Mouse (Mus musculus): ENCODE measurements around the gene Cd99l2. TPM values are rescaled to one million over a fixed set of nuclear protein-coding genes. Genes with fewer than 3 reads are reported as not detected.
"Not testable (repeated sequence)": the region's sequence is repeated elsewhere in the genome, so short reads cannot be mapped to it uniquely, and the experiment has no call there.

Cd99l2 gene
- total RNA-seq (2021) = 10 to 100 TPM; 33.0 to 35.0 TPM
- long read RNA-seq, experiment 1, transcript Cd99l2-201 (10 exons, 3,600 nt) = major isoform, 13 of 24 reads
- long read RNA-seq, experiment 1, partial matches to known transcripts = 1 of 24 reads
- long read RNA-seq, experiment 1, other reads (novel, unspliced or antisense) = 8 of 24 reads
- long read RNA-seq, experiment 2, transcript Cd99l2-201 (10 exons, 3,600 nt) = major isoform, 22 of 46 reads
- long read RNA-seq, experiment 2, transcript Cd99l2-202 (9 exons, 3,327 nt) = minor isoform, 15 of 46 reads
- long read RNA-seq, experiment 2, partial matches to known transcripts = 4 of 46 reads
- long read RNA-seq, experiment 2, other reads (novel, unspliced or antisense) = 5 of 46 reads

DNA sequence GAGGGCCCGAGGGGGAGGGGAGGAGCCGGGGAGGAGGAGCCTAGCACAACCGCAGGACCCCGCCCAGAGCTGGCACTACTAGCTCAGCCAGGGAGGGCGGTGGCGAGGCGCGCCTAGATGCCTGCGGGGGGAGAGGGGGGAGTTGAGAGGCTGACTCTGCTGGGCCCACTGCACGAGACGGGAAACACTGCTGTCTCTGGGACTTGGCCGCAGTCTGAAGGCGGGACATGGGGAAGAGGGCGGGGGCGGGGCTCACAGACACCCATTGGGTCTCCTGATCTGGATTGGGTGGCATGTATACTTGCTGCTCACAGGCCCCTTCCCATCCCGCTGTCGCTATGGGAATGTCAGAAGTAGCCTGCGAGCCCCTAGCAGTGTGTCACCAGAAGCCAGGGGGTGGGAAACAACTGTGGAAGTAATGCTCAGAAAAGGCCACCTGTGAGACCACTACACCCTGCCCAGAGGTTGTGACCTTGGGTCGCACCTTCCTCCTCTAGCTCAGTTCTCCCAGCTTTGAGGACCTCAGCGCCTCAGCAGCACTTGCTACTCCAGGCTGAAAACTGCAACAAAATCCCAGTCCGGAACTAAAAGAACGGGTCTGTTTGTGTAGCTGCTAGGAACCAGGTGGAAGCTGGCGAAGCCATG lies at the start of gene Cd99l2:
Gene Cd99l2, minus strand, starts transcription at position 216 of the 645 bp plus-strand sequence.
- DNase-seq = peak; percentile 86
- intact Hi-C loops (cut with DNase I; ENCODE audit: low total_unique reads) = loop anchor here (10.0 kb wide), 1 partner anchor 62 kb away; the partner anchor contains the start of gene Hmgb3

DNA sequence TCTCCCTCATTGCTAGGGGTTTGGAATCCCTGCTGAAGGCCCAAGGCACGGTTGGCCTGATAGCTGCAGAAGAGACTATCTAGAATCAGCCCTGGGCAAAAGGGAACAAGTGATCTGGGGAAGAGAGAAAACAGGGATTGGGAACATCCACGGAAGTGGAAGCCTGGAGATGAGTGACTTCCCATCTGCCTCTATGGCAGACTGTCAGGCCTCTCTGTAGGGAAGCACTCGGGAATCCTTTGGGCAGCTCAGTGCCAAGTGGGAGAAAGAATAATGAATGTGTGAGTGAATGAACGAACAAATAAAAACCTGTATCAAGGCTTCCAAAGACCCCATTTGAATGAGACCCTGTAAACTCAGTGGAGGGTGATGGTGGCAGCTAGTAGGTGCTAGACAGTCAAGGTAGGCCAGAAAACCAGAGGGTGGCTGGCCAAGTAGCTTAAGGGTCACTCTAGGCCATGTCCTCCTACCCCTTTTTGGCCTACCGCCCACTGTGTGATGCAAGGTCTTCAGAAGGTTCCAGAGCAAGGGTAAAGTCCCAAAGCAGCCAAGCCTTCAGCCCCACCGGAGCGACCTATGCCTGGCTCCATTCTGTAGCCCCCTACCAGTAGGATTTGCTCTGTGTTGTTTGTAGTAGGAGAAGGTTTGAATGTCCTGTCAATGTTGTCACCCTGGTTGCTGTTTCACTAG lies 48.3 kb upstream of the Cd99l2 start:
- no peak for DNase-seq
- intact Hi-C loops (cut with DNase I; ENCODE audit: low total_unique reads) = no loop called here

- no peak for DNase-seq
- intact Hi-C loops (cut with DNase I; ENCODE audit: low total_unique reads) = no loop called here
These were observed 45.1 kb upstream of the Cd99l2 start for GRCm38 (mm10) chrX:71537791-71538190.

DNA sequence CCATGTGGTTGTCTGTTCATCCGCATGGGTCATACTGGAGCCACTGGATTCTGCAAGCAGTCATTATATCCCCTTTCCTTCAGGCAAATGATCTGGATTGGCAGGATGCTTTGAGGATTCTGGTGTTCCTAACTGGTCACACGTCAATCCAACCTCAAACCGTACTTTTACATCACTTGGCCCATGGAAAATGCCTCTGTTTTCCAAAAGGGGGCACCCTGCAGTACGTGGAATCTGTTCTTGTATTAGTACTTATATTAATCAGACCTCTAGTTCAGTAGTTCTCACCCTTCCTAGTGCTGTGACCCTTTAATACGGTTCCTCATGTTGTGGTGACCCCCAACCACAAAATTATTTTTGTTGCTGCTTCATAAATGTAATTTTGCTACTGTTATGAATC lies 41.5 kb upstream of the Cd99l2 start:
- no peak for DNase-seq
- intact Hi-C loops (cut with DNase I; ENCODE audit: low total_unique reads) = no loop called here

GRCm38 (mm10) chrX:71532635-71533034 lies 40.0 kb upstream of the Cd99l2 start:
- DNase-seq = no peak

GRCm38 (mm10) chrX:71528646-71529045 lies 36.0 kb upstream of the Cd99l2 start:
- intact Hi-C loops (cut with DNase I; ENCODE audit: low total_unique reads) = no loop called here
- DNase-seq = no peak

More at GRCm38 (mm10) chrX:71532635-71533034, 40.0 kb upstream of the Cd99l2 start:
- intact Hi-C loops (cut with DNase I; ENCODE audit: low total_unique reads) = no loop called here

GRCm38 (mm10) chrX:71528150-71528549 lies 35.5 kb upstream of the Cd99l2 start:
- no peak for DNase-seq
- intact Hi-C loops (cut with DNase I; ENCODE audit: low total_unique reads) = no loop called here

DNA sequence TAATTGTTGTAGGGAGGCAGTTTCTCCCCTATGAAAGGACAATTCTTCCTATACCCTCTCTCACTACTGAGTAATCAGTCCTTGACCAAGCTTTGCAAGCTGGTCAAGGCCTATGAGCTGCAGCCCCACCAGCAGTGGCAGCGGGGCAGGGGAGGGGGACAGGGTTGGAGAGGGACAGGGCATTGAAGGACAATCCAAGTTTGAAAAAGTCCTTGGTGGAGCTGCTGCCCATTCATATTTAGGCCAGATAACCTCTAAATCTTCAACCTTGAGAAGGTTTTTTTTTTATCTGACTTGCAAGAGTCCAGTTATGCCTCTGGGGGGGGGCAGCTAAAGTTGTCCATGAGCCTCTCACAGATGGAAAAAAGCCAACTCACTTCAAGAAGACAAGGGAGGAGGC lies 34.8 kb upstream of the Cd99l2 start:
- DNase-seq = no peak
- intact Hi-C loops (cut with DNase I; ENCODE audit: low total_unique reads) = no loop called here

DNA sequence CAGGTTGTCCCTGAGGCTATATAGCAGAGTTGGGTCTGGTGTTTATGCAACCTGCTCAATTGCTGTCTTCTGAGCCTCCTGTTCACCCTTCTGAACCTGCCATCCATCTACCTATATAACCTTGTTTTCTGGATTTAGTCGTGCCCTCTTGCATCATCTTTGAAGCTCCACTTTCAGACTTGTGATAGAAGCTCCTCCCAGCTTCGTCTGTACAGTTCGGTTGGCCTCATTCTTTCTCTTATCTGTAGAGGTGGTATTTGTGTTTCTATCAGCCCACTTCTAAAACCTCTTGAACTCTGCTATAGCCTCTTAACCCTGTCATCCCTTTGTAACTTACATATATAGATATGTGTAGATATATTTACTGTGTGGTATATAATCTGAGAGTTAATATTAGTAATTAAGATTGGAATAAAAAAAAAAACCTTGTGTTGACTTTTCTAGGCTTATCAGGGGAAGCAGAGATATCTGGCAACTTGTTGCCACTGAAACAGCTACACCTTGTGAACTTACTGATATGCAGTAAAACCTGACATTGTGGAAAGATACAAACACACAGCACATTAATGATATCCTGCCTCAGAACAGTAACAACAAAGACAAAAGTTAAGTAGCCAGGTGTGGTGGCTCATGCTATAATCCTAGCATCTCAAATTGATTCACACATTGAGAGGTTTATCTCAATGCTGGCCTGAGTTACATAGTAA lies 33.1 kb upstream of the Cd99l2 start:
- intact Hi-C loops (cut with DNase I; ENCODE audit: low total_unique reads) = no loop called here
- no peak for DNase-seq

DNA sequence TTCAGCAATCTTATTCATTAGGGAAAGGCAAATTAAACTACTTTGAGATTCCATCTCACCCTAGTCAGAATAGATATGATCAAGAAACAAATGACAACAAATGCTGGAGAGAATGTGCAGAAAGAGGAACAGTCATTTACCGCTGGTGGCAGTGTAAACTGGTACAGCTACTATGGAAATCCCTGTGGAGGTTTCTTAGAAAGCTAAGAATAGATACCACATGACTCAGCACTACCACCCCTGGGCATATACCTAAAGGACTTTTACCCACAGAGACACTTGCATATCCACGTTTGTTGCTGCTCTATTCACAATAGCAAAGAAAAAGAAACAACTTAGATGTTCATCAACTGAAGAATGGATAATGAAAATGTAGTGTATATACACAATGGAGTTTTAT lies 31.7 kb upstream of the Cd99l2 start:
- no peak for DNase-seq
- intact Hi-C loops (cut with DNase I; ENCODE audit: low total_unique reads) = no loop called here

- no peak for DNase-seq
- intact Hi-C loops (cut with DNase I; ENCODE audit: low total_unique reads) = no loop called here
These were observed 30.2 kb upstream of the Cd99l2 start for GRCm38 (mm10) chrX:71522889-71523288.

GRCm38 (mm10) chrX:71519252-71519651 lies 26.6 kb upstream of the Cd99l2 start:
- no peak for DNase-seq
- intact Hi-C loops (cut with DNase I; ENCODE audit: low total_unique reads) = no loop called here

GRCm38 (mm10) chrX:71506591-71506990 lies 13.9 kb upstream of the Cd99l2 start:
- DNase-seq; intact Hi-C loops (cut with DNase I; ENCODE audit: low total_unique reads): not testable (repeated sequence)

DNA sequence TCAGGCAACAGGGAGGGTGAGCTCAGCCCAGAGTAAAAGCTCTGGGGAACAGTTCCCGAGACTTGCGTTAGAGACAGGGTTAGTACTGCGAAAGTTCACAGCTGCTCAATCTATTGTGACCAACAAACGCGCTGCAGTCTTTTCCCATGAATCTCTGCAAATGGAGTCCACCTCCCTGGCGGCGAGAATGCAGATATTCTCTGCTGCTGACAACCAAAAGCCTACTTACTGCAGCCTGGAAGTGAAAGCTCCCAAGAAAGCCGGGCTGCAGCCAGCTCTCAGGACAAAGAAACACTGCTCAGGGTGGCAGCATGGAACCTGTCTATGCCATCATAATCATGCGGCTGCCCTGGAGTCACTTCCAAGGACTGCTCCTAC lies 619 bp upstream of the Cd99l2 start:
- intact Hi-C loops (cut with DNase I; ENCODE audit: low total_unique reads) = loop anchor here (10.0 kb wide), 1 partner anchor 62 kb away; the partner anchor contains the start of gene Hmgb3
- peak; percentile 17 for DNase-seq

GRCm38 (mm10) chrX:71491931-71492633 lies 567 bp downstream of the Cd99l2 start:
- no peak for DNase-seq
- intact Hi-C loops (cut with DNase I; ENCODE audit: low total_unique reads) = loop anchor here (10.0 kb wide), 1 partner anchor 63 kb away; the partner anchor contains the start of gene Hmgb3

- intact Hi-C loops (cut with DNase I; ENCODE audit: low total_unique reads) = no loop called here
- DNase-seq = no peak
These were observed 3.3 kb downstream of the Cd99l2 start for GRCm38 (mm10) chrX:71489353-71489752.

DNA sequence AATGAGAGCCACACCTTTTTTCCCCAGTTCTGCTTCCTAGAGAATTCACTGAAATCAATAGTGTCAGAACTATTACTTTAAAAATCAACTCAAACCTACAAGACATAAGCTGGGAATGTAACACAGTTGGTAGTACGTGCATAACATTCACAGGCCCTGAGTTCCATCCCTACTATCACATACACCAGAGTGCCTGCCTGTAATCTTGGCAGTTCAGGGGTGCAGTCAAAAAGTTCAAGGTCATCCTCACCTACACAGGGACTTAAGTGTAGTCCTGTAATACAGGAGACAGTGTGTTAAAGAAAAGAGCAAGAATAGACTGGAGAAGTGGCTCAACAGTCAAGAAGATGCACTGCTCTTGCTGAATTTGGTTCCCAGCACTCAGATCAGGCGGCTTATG lies 10.4 kb downstream of the Cd99l2 start:
- no peak for DNase-seq
- intact Hi-C loops (cut with DNase I; ENCODE audit: low total_unique reads) = no loop called here

- DNase-seq = no peak
- intact Hi-C loops (cut with DNase I; ENCODE audit: low total_unique reads) = no loop called here
These were observed 16.7 kb downstream of the Cd99l2 start for GRCm38 (mm10) chrX:71475992-71476391.

DNA sequence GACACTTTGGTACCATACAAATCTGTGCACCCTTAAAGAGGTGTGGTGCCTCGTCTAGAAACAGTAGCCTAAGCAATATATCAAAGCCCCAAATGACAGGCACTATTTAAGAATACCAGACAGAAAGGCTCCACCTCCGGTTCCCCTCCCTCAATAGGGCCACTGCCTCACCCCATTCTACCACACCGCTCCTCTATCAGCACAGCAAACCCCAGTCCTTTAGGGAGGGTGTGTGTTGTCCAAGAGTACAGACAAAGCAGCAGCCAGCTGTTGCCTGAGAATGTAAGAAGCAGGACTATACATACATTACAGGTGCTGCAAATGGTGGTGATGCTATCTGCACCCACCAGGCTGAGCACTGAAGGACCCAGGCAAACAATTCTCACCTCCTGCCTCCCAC lies 17.2 kb downstream of the Cd99l2 start:
- intact Hi-C loops (cut with DNase I; ENCODE audit: low total_unique reads) = no loop called here
- DNase-seq = no peak
